Mouse (Mus musculus): ENCODE measurements around the gene Osbp. TPM values are rescaled to one million over a fixed set of nuclear protein-coding genes. Genes with fewer than 3 reads are reported as not detected.

The Osbp gene
- polyA plus RNA-seq, 1 experiment from 2014 or later: 6.6 TPM

- Histone ChIP-seq H3K4me3 (ENCODE audit: low read depth, low read length) (no peak overlapping the region), H3K9me3 (ENCODE audit: control insufficient read depth, low read length) (no peaks in the 10 kb centered on the region), H3K27me3 (ENCODE audit: control insufficient read depth, insufficient read depth, low read length) (no peaks in the 10 kb centered on the region), H3K36me3 (ENCODE audit: control insufficient read depth, insufficient read depth, low read length) (no peaks in the 10 kb centered on the region), H3K27ac (ENCODE audit: low read depth, low read length) (no peak overlapping the region), H3K9ac (ENCODE audit: low read length) (no peak overlapping the region), H3K4me1 (replicated peaks; ENCODE audit: control insufficient read depth, insufficient read depth, low read length) (no peaks in the 10 kb centered on the region), H3K4me2 (ENCODE audit: low read depth, low read length, severe bottlenecking) (no peak overlapping the region)
- no peak for DNase-seq (ENCODE audit: low spot score)
- no peak for ATAC-seq (replicated peaks; ENCODE audit: low FRiP score)
- 50% methylated on average over 6 of the region's 6 CpGs for WGBS
Measured at GRCm38 (mm10) chr19:11954206-11954605, 11.5 kb upstream of the Osbp start.

GRCm38 (mm10) chr19:11956636-11957035 is 9.1 kb upstream of the Osbp start:
- DNase-seq (ENCODE audit: low spot score) (no peak), ATAC-seq (replicated peaks; ENCODE audit: low FRiP score) (no peak)
- H3K4me3 ChIP-seq (ENCODE audit: low read depth, low read length): no peak overlapping the region
- no peak overlapping the region for H3K9ac ChIP-seq (ENCODE audit: low read length)
- H3K9me3 ChIP-seq (ENCODE audit: control insufficient read depth, low read length): no peaks in the 10 kb centered on the region
- H3K4me1 ChIP-seq (replicated peaks; ENCODE audit: control insufficient read depth, insufficient read depth, low read length): no peaks in the 10 kb centered on the region
- WGBS: 93% methylated on average over 5 of the region's 5 CpGs
- H3K27me3 ChIP-seq (ENCODE audit: control insufficient read depth, insufficient read depth, low read length): no peaks in the 10 kb centered on the region
- no peak overlapping the region for H3K4me2 ChIP-seq (ENCODE audit: low read depth, low read length, severe bottlenecking)
- no peak overlapping the region for H3K27ac ChIP-seq (ENCODE audit: low read depth, low read length)
- no peaks in the 10 kb centered on the region for H3K36me3 ChIP-seq (ENCODE audit: control insufficient read depth, insufficient read depth, low read length)

- Histone ChIP-seq H3K36me3 (ENCODE audit: control insufficient read depth, insufficient read depth, low read length) (no peaks in the 10 kb centered on the region), H3K4me2 (ENCODE audit: low read depth, low read length, severe bottlenecking) (no peak overlapping the region), H3K4me1 (replicated peaks; ENCODE audit: control insufficient read depth, insufficient read depth, low read length) (no peaks in the 10 kb centered on the region), H3K27ac (ENCODE audit: low read depth, low read length) (no peak overlapping the region), H3K27me3 (ENCODE audit: control insufficient read depth, insufficient read depth, low read length) (no peaks in the 10 kb centered on the region), H3K4me3 (ENCODE audit: low read depth, low read length) (no peak overlapping the region), H3K9ac (ENCODE audit: low read length) (no peak overlapping the region), H3K9me3 (ENCODE audit: control insufficient read depth, low read length) (no peaks in the 10 kb centered on the region)
- no peak for ATAC-seq (replicated peaks; ENCODE audit: low FRiP score)
- no peak for DNase-seq (ENCODE audit: low spot score)
- 91% methylated on average over 5 of the region's 5 CpGs for WGBS
Measured at GRCm38 (mm10) chr19:11957396-11957795, 8.3 kb upstream of the Osbp start.

GRCm38 (mm10) chr19:11957846-11958245 is 7.9 kb upstream of the Osbp start:
- H3K9me3 ChIP-seq (ENCODE audit: control insufficient read depth, low read length): no peaks in the 10 kb centered on the region
- H3K4me3 ChIP-seq (ENCODE audit: low read depth, low read length): no peak overlapping the region
- no peaks in the 10 kb centered on the region for H3K36me3 ChIP-seq (ENCODE audit: control insufficient read depth, insufficient read depth, low read length)
- no peak overlapping the region for H3K4me2 ChIP-seq (ENCODE audit: low read depth, low read length, severe bottlenecking)
- H3K9ac ChIP-seq (ENCODE audit: low read length): no peak overlapping the region
- no peaks in the 10 kb centered on the region for H3K27me3 ChIP-seq (ENCODE audit: control insufficient read depth, insufficient read depth, low read length)
- 90% methylated on average over 8 of the region's 8 CpGs for WGBS
- H3K27ac ChIP-seq (ENCODE audit: low read depth, low read length): no peak overlapping the region
- ATAC-seq (replicated peaks; ENCODE audit: low FRiP score): no peak
- no peak for DNase-seq (ENCODE audit: low spot score)
- no peaks in the 10 kb centered on the region for H3K4me1 ChIP-seq (replicated peaks; ENCODE audit: control insufficient read depth, insufficient read depth, low read length)

GRCm38 (mm10) chr19:11964266-11964665 is 1.5 kb upstream of the Osbp start:
- no peaks in the 10 kb centered on the region for H3K36me3 ChIP-seq (ENCODE audit: control insufficient read depth, insufficient read depth, low read length)
- no peak for DNase-seq (ENCODE audit: low spot score)
- H3K4me1 ChIP-seq (replicated peaks; ENCODE audit: control insufficient read depth, insufficient read depth, low read length): no peaks in the 10 kb centered on the region; the same call in 1 of the 2 replicates
- 96% methylated on average over 1 of the region's 1 CpGs for WGBS
- H3K27ac ChIP-seq (ENCODE audit: low read depth, low read length): no peak overlapping the region
- 0 out of 2 replicates have a peak overlapping the region, but pooled peaks have one; percentile 3 for H3K4me3 ChIP-seq (ENCODE audit: low read depth, low read length)
- ATAC-seq (replicated peaks; ENCODE audit: low FRiP score): no peak
- H3K27me3 ChIP-seq (ENCODE audit: control insufficient read depth, insufficient read depth, low read length): no peaks in the 10 kb centered on the region
- H3K9ac ChIP-seq (ENCODE audit: low read length): no peak overlapping the region
- H3K9me3 ChIP-seq (ENCODE audit: control insufficient read depth, low read length): no peaks in the 10 kb centered on the region; the same call in 1 of the 2 replicates
- no peak overlapping the region for H3K4me2 ChIP-seq (ENCODE audit: low read depth, low read length, severe bottlenecking)

- H3K27me3 ChIP-seq (ENCODE audit: control insufficient read depth, insufficient read depth, low read length): no peaks in the 10 kb centered on the region
- ATAC-seq (replicated peaks; ENCODE audit: low FRiP score) (no peak), DNase-seq (ENCODE audit: low spot score) (peak; percentile 70)
- no peaks in the 10 kb centered on the region; the same call in 1 of the 2 replicates for H3K4me1 ChIP-seq (replicated peaks; ENCODE audit: control insufficient read depth, insufficient read depth, low read length)
- H3K9me3 ChIP-seq (ENCODE audit: control insufficient read depth, low read length): no peaks in the 10 kb centered on the region; the same call in 1 of the 2 replicates
- H3K4me3 ChIP-seq (ENCODE audit: low read depth, low read length): peak overlapping the region; percentile 96
- WGBS: under 1% methylated on average over 17 of the region's 18 CpGs
- H3K4me2 ChIP-seq (ENCODE audit: low read depth, low read length, severe bottlenecking): peak overlapping the region; percentile 90
- H3K27ac ChIP-seq (ENCODE audit: low read depth, low read length): no peak overlapping the region; the same call in 1 of the 2 replicates
- peak overlapping the region; percentile 78 for H3K9ac ChIP-seq (ENCODE audit: low read length)
- no peaks in the 10 kb centered on the region; the same call in 1 of the 2 replicates for H3K36me3 ChIP-seq (ENCODE audit: control insufficient read depth, insufficient read depth, low read length)
Measured at GRCm38 (mm10) chr19:11966201-11966636, 478 bp downstream of the Osbp start.

GRCm38 (mm10) chr19:11969155-11970050 is 3.7 kb downstream of the Osbp start:
- Histone ChIP-seq H3K4me3 (ENCODE audit: low read depth, low read length) (no peak overlapping the region), H3K27me3 (ENCODE audit: control insufficient read depth, insufficient read depth, low read length) (no peaks in the 10 kb centered on the region), H3K27ac (ENCODE audit: low read depth, low read length) (no peak overlapping the region), H3K9me3 (ENCODE audit: control insufficient read depth, low read length) (no peaks in the 10 kb centered on the region), H3K4me1 (replicated peaks; ENCODE audit: control insufficient read depth, insufficient read depth, low read length) (no peaks in the 10 kb centered on the region; the same call in 1 of the 2 replicates), H3K4me2 (ENCODE audit: low read depth, low read length, severe bottlenecking) (no peak overlapping the region), H3K36me3 (ENCODE audit: control insufficient read depth, insufficient read depth, low read length) (peaks cover 6% of the 10 kb centered on the region; the same call in 1 of the 2 replicates), H3K9ac (ENCODE audit: low read length) (no peak overlapping the region)
- no peak for DNase-seq (ENCODE audit: low spot score)
- 88% methylated on average over 9 of the region's 9 CpGs for WGBS
- no peak for ATAC-seq (replicated peaks; ENCODE audit: low FRiP score)

- H3K27ac ChIP-seq (ENCODE audit: low read depth, low read length): no peak overlapping the region
- H3K9ac ChIP-seq (ENCODE audit: low read length): no peak overlapping the region
- 95% methylated on average over 13 of the region's 13 CpGs for WGBS
- ATAC-seq (replicated peaks; ENCODE audit: low FRiP score) (no peak), DNase-seq (ENCODE audit: low spot score) (no peak)
- H3K36me3 ChIP-seq (ENCODE audit: control insufficient read depth, insufficient read depth, low read length): peaks cover 6% of the 10 kb centered on the region; the same call in 1 of the 2 replicates
- H3K27me3 ChIP-seq (ENCODE audit: control insufficient read depth, insufficient read depth, low read length): no peaks in the 10 kb centered on the region
- H3K4me1 ChIP-seq (replicated peaks; ENCODE audit: control insufficient read depth, insufficient read depth, low read length): no peaks in the 10 kb centered on the region
- H3K4me3 ChIP-seq (ENCODE audit: low read depth, low read length): no peak overlapping the region
- no peak overlapping the region for H3K4me2 ChIP-seq (ENCODE audit: low read depth, low read length, severe bottlenecking)
- H3K9me3 ChIP-seq (ENCODE audit: control insufficient read depth, low read length): no peaks in the 10 kb centered on the region
Measured at GRCm38 (mm10) chr19:11973511-11974222, 7.9 kb downstream of the Osbp start.

All from forebrain, embryonic 11.5 days (tissue).